Mouse (Mus musculus): Measurements from ENCODE around the gene Klk1b16. TPM values are rescaled to one million over a fixed set of nuclear protein-coding genes. Genes with fewer than 3 reads are reported as not detected.

The Klk1b16 gene
- polyA plus RNA-seq (2017; shearing (Covaris generic)) = not detected

GRCm38 (mm10) chr7:44136467-44136866 lies at the start of gene Klk1b16:
TSS of gene Klk1b16 (plus strand) at chr7:44136767.

DNA sequence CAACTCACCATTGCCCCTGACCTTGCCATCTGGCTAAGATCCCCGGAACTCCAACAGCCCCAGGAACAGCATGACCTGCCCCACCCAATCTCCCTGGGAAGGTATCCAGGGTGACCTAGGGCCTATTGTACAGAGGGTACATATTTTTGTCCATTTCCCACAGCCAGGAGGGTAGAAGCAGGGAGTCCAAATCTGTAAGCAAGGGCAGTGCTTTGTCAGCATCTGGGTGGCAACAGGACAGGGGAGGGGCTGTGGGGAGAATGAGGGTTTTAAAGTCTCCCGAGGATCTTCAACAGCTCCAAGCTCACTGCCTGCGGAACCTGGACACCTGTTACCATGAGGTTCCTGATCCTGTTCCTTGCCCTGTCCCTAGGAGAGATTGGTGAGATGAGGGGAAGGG lies 34.5 kb upstream of the Klk1b16 start, which contains the start of gene Klk1b21:
Gene Klk1b21 (plus strand): TSS at position 301 of the 400 bp plus-strand sequence.

DNA sequence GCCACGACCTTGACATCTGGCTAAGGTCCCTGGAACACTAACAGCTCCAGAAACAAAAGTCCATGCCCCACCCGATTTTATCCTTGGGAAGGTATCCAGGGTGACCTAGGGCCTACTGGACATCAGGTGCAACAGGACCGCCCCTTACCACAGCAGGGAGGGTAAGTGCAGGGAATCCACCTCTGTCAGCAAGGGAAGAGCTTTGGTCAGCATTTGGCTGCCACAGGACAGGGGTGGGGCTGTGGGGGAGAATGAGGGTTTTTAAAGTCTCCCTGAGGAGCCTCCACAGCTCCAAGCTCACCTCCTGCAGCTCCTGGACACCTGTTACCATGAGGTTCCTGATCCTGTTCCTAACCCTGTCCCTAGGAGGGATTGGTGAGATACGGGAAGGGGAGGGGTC lies 24.2 kb upstream of the Klk1b16 start, which contains the start of gene Klk1b22:
Gene Klk1b22 (plus strand): TSS at position 301 of the 400 bp plus-strand sequence.

GRCm38 (mm10) chr7:44187936-44188335 lies 51.4 kb downstream of the Klk1b16 start, which contains the start of gene Klk1b24:
TSS of gene Klk1b24 (plus strand) at chr7:44188236.

Other genes starting within 250 kb of the Klk1b16 start
- not detected for gene Klk15, start 203.0 kb upstream of the Klk1b16 start, polyA plus RNA-seq (2017; shearing (Covaris generic))
- 0.90 TPM for gene Klk1b8, start 186.1 kb upstream of the Klk1b16 start, polyA plus RNA-seq (2017; shearing (Covaris generic))
- not detected for gene Klk1b1, start 170.0 kb upstream of the Klk1b16 start, polyA plus RNA-seq (2017; shearing (Covaris generic))
- gene Klk1b9, start 160.7 kb upstream of the Klk1b16 start, polyA plus RNA-seq (2017; shearing (Covaris generic)) = not detected
- not detected for gene Klk1b11, start 140.9 kb upstream of the Klk1b16 start, polyA plus RNA-seq (2017; shearing (Covaris generic))
- not detected for gene Klk1b26, start 124.6 kb upstream of the Klk1b16 start, polyA plus RNA-seq (2017; shearing (Covaris generic))
- gene Klk1b27, start 84.5 kb upstream of the Klk1b16 start, polyA plus RNA-seq (2017; shearing (Covaris generic)) = not detected
- gene Klk1b21, start 34.4 kb upstream of the Klk1b16 start, polyA plus RNA-seq (2017; shearing (Covaris generic)) = not detected
- gene Klk1b22, start 24.1 kb upstream of the Klk1b16 start, polyA plus RNA-seq (2017; shearing (Covaris generic)) = not detected
- gene Klk1b24, start 51.5 kb downstream of the Klk1b16 start, polyA plus RNA-seq (2017; shearing (Covaris generic)) = not detected
- not detected for gene Klk1b3, start 61.4 kb downstream of the Klk1b16 start, polyA plus RNA-seq (2017; shearing (Covaris generic))
- not detected for gene Klk1b4, start 70.7 kb downstream of the Klk1b16 start, polyA plus RNA-seq (2017; shearing (Covaris generic))
- not detected for gene Klk1b5, start 79.2 kb downstream of the Klk1b16 start, polyA plus RNA-seq (2017; shearing (Covaris generic))
- gene Klk1, start 88.6 kb downstream of the Klk1b16 start, polyA plus RNA-seq (2017; shearing (Covaris generic)) = not detected
- not detected for gene Gm36864, start 99.4 kb downstream of the Klk1b16 start, polyA plus RNA-seq (2017; shearing (Covaris generic))
- 0.62 TPM for gene 1700028J19Rik, start 109.9 kb downstream of the Klk1b16 start, polyA plus RNA-seq (2017; shearing (Covaris generic))
- gene 2410002F23Rik, start 110.0 kb downstream of the Klk1b16 start, polyA plus RNA-seq (2017; shearing (Covaris generic)) = 218 TPM
- not detected for gene Acp4, start 120.6 kb downstream of the Klk1b16 start, polyA plus RNA-seq (2017; shearing (Covaris generic))
- gene Gm15517, start 124.7 kb downstream of the Klk1b16 start, polyA plus RNA-seq (2017; shearing (Covaris generic)) = not detected
- gene Clec11a, start 170.1 kb downstream of the Klk1b16 start, polyA plus RNA-seq (2017; shearing (Covaris generic)) = 0.29 TPM
- gene Shank1, start 173.5 kb downstream of the Klk1b16 start, polyA plus RNA-seq (2017; shearing (Covaris generic)) = 0.13 TPM
- gene Syt3, start 247.3 kb downstream of the Klk1b16 start, polyA plus RNA-seq (2017; shearing (Covaris generic)) = 0.20 TPM
- gene 1700008O03Rik, start 249.1 kb downstream of the Klk1b16 start, polyA plus RNA-seq (2017; shearing (Covaris generic)) = not detected